Mouse (Mus musculus) heart, adult 2 months (tissue): ENCODE data around the gene Prpsap1.

Experiments
- CTCF ChIP-seq: fragments of 200-600 bp; IDR thresholded peaks from 2 replicates; pipeline ENCODE4 v1.8.1; 2022; ENCODE audit warnings: antibody characterized with exemption, mild to moderate bottlenecking, moderate library complexity
- EP300 ChIP-seq: fragments of 200-500 bp; IDR thresholded peaks from 2 replicates; pipeline ENCODE4 v1.6.1; 2011; ENCODE audit warnings: low read depth, low read length, control low read depth; ENCODE audit not compliant: insufficient read depth
- POLR2A ChIP-seq: fragments of 200-500 bp; IDR thresholded peaks from 2 replicates; pipeline ENCODE4 v1.6.1; 2011; ENCODE audit warnings: mild to moderate bottlenecking, low read depth, low read length, control low read depth; ENCODE audit not compliant: insufficient read depth

GRCm38 (mm10) chr11:116518482-116518881, 24.5 kb upstream of the Prpsap1 start:
- TF ChIP-seq POLR2A (no peak), CTCF (no peak), EP300 (peak; percentile 78; the same call in 1 of the 2 replicates)
